Mouse (Mus musculus) heart, embryonic 16.5 days (tissue): Measurements from ENCODE around the gene Slco3a1. TPM values are rescaled to one million over a fixed set of nuclear protein-coding genes. Genes with fewer than 3 reads are reported as not detected.

Source experiments
- ATAC-seq: fragments of 200-750 bp; cut with Nextera tagmentation; replicated peaks from 2 replicates; pipeline ENCODE4 v1.8.0; 2017; ENCODE audit warnings: moderate number of reproducible peaks; ENCODE audit not compliant: insufficient read depth, low FRiP score; ENCODE audit errors: extremely low read depth
- H3K27ac ChIP-seq: fragments of 300-500 bp; sonication (generic); 2 replicates; pipeline ENCODE4 v1.5.1; 2014; ENCODE audit warnings: mild to moderate bottlenecking, low read length, control low read depth, moderate library complexity
- H3K27me3 ChIP-seq: fragments of 300-500 bp; sonication (generic); 2 replicates; pipeline ENCODE4 v1.6.1; 2014; ENCODE audit warnings: low read length, mixed read lengths; ENCODE audit not compliant: control insufficient read depth, insufficient read depth
- H3K36me3 ChIP-seq: fragments of 300-500 bp; sonication (generic); 2 replicates; pipeline ENCODE4 v1.6.1; 2014; ENCODE audit not compliant: control insufficient read depth, insufficient read depth
- H3K4me1 ChIP-seq: fragments of 300-500 bp; sonication (generic); 2 replicates; pipeline ENCODE4 v1.6.1; 2014; ENCODE audit warnings: low read length, mixed read lengths; ENCODE audit not compliant: control insufficient read depth, insufficient read depth
- H3K4me2 ChIP-seq: fragments of 300-500 bp; sonication (generic); 2 replicates; pipeline ENCODE4 v1.6.1; 2014; ENCODE audit warnings: low read depth, mild to moderate bottlenecking, control low read depth, low read length
- H3K4me3 ChIP-seq: fragments of 300-500 bp; sonication (generic); 2 replicates; pipeline ENCODE4 v1.5.1; 2014; ENCODE audit warnings: mild to moderate bottlenecking, control low read depth, low read length
- H3K9ac ChIP-seq: fragments of 300-500 bp; sonication (generic); 2 replicates; pipeline ENCODE4 v1.6.1; 2014; ENCODE audit warnings: low read length, control low read depth
- H3K9me3 ChIP-seq: fragments of 300-500 bp; sonication (generic); replicated peaks from 2 replicates; pipeline ENCODE4 v1.6.1; 2016; ENCODE audit warnings: low read length; ENCODE audit not compliant: control insufficient read depth
- WGBS: fragments of 180-500 bp; shearing (Covaris S2); extraction: QIAGEN DNeasy Blood & Tissue Kit; methylation state at CpG from one replicate; pipeline ENCODE4 v1.1.7; 2014; 5-methylcytosine and 5-hydroxymethylcytosine counted together
- polyA plus RNA-seq: library from polyadenylated mRNA; unstranded; fragments of >200 nt; fragmentation: Nextera tagmentation; extraction: Ambion mirVana; gene quantifications from 2 replicates; pipeline ENCODE4 v1.2.1, GENCODE M21; 2015

The Slco3a1 gene
- polyA plus RNA-seq, 1 experiment from 2014 or later = 15.8 TPM

- Histone ChIP-seq H3K4me1 (no peaks in the 10 kb centered on the region; the same call in 1 of the 2 replicates), H3K4me2 (no peak overlapping the region), H3K27ac (no peak overlapping the region), H3K27me3 (no peaks in the 10 kb centered on the region), H3K9me3 (no peaks in the 10 kb centered on the region), H3K9ac (no peak overlapping the region), H3K36me3 (no peaks in the 10 kb centered on the region), H3K4me3 (no peak overlapping the region)
- ATAC-seq = no peak
- 75% methylated on average over 4 of the region's 4 CpGs for WGBS
These were observed 32.3 kb downstream of the Slco3a1 start for GRCm38 (mm10) chr7:74522260-74522659.

GRCm38 (mm10) chr7:74519386-74519785, 35.2 kb downstream of the Slco3a1 start:
- WGBS = 65% methylated on average over 6 of the region's 6 CpGs
- H3K4me2 ChIP-seq = no peak overlapping the region
- H3K9me3 ChIP-seq = no peaks in the 10 kb centered on the region
- no peaks in the 10 kb centered on the region for H3K27me3 ChIP-seq
- H3K4me1 ChIP-seq = no peaks in the 10 kb centered on the region
- H3K4me3 ChIP-seq = no peak overlapping the region
- no peak overlapping the region for H3K27ac ChIP-seq
- no peak for ATAC-seq
- no peak overlapping the region for H3K9ac ChIP-seq
- no peaks in the 10 kb centered on the region for H3K36me3 ChIP-seq

GRCm38 (mm10) chr7:74518776-74519175, 35.8 kb downstream of the Slco3a1 start:
- 81% methylated on average over 1 of the region's 1 CpGs for WGBS
- H3K4me3 ChIP-seq = no peak overlapping the region
- ATAC-seq = no peak

GRCm38 (mm10) chr7:74518255-74518654, 36.3 kb downstream of the Slco3a1 start:
- Histone ChIP-seq H3K9ac (no peak overlapping the region), H3K9me3 (no peaks in the 10 kb centered on the region), H3K4me2 (no peak overlapping the region), H3K27ac (no peak overlapping the region), H3K4me1 (no peaks in the 10 kb centered on the region), H3K4me3 (no peak overlapping the region), H3K36me3 (no peaks in the 10 kb centered on the region), H3K27me3 (no peaks in the 10 kb centered on the region)
- ATAC-seq = no peak
- WGBS = 82% methylated on average over 5 of the region's 5 CpGs

More at GRCm38 (mm10) chr7:74518776-74519175, 35.8 kb downstream of the Slco3a1 start:
- no peaks in the 10 kb centered on the region for H3K27me3 ChIP-seq
- no peak overlapping the region for H3K4me2 ChIP-seq
- no peaks in the 10 kb centered on the region for H3K9me3 ChIP-seq
- H3K36me3 ChIP-seq = no peaks in the 10 kb centered on the region
- H3K9ac ChIP-seq = no peak overlapping the region
- no peaks in the 10 kb centered on the region for H3K4me1 ChIP-seq
- no peak overlapping the region for H3K27ac ChIP-seq

- Histone ChIP-seq H3K9me3 (no peaks in the 10 kb centered on the region), H3K9ac (no peak overlapping the region), H3K4me1 (peaks cover 6% of the 10 kb centered on the region; the same call in 1 of the 2 replicates), H3K36me3 (no peaks in the 10 kb centered on the region), H3K27ac (0 out of 2 replicates have a peak overlapping the region, but pooled peaks have one; percentile 29), H3K4me3 (no peak overlapping the region), H3K27me3 (no peaks in the 10 kb centered on the region), H3K4me2 (no peak overlapping the region)
- 0 out of 2 replicates have a peak, but pooled peaks have one; percentile 32 for ATAC-seq
- 38% methylated on average over 1 of the region's 1 CpGs for WGBS
These were observed 43.9 kb downstream of the Slco3a1 start for GRCm38 (mm10) chr7:74510676-74511075.

- no peak overlapping the region for H3K4me2 ChIP-seq
- no peaks in the 10 kb centered on the region for H3K27me3 ChIP-seq
- H3K9ac ChIP-seq = no peak overlapping the region
- 82% methylated on average over 4 of the region's 4 CpGs for WGBS
- H3K4me3 ChIP-seq = no peak overlapping the region
- no peaks in the 10 kb centered on the region for H3K36me3 ChIP-seq
- no peak for ATAC-seq
- H3K27ac ChIP-seq = no peak overlapping the region
- no peaks in the 10 kb centered on the region for H3K9me3 ChIP-seq
- peaks cover 6% of the 10 kb centered on the region; the same call in 1 of the 2 replicates for H3K4me1 ChIP-seq
These were observed 46.4 kb downstream of the Slco3a1 start for GRCm38 (mm10) chr7:74508205-74508604.

GRCm38 (mm10) chr7:74506856-74507255, 47.7 kb downstream of the Slco3a1 start:
- ATAC-seq = no peak
- no peaks in the 10 kb centered on the region for H3K36me3 ChIP-seq
- no peak overlapping the region for H3K27ac ChIP-seq
- peaks cover 6% of the 10 kb centered on the region; the same call in 1 of the 2 replicates for H3K4me1 ChIP-seq
- H3K9me3 ChIP-seq = no peaks in the 10 kb centered on the region
- H3K4me2 ChIP-seq = no peak overlapping the region
- WGBS = 81% methylated on average over 5 of the region's 5 CpGs
- no peak overlapping the region for H3K9ac ChIP-seq
- H3K27me3 ChIP-seq = no peaks in the 10 kb centered on the region
- no peak overlapping the region for H3K4me3 ChIP-seq

GRCm38 (mm10) chr7:74505635-74506034, 48.9 kb downstream of the Slco3a1 start:
- no peak overlapping the region for H3K27ac ChIP-seq
- H3K36me3 ChIP-seq = no peaks in the 10 kb centered on the region
- no peak overlapping the region for H3K4me2 ChIP-seq
- WGBS = 86% methylated on average over 10 of the region's 10 CpGs
- no peaks in the 10 kb centered on the region for H3K9me3 ChIP-seq
- no peak overlapping the region for H3K9ac ChIP-seq
- peaks cover 5% of the 10 kb centered on the region; the same call in 1 of the 2 replicates for H3K4me1 ChIP-seq
- no peak for ATAC-seq
- H3K27me3 ChIP-seq = no peaks in the 10 kb centered on the region
- no peak overlapping the region for H3K4me3 ChIP-seq

GRCm38 (mm10) chr7:74501187-74501586, 53.4 kb downstream of the Slco3a1 start:
- H3K36me3 ChIP-seq = no peaks in the 10 kb centered on the region
- no peak overlapping the region for H3K4me2 ChIP-seq
- H3K4me1 ChIP-seq = no peaks in the 10 kb centered on the region
- 78% methylated on average over 10 of the region's 10 CpGs for WGBS
- no peaks in the 10 kb centered on the region for H3K27me3 ChIP-seq
- H3K4me3 ChIP-seq = no peak overlapping the region
- H3K9ac ChIP-seq = no peak overlapping the region
- no peak overlapping the region for H3K27ac ChIP-seq
- no peaks in the 10 kb centered on the region for H3K9me3 ChIP-seq
- ATAC-seq = no peak
